Mouse (Mus musculus) kidney, adult 2 months (tissue): ENCODE results near the gene Rcc1. TPM values are rescaled to one million over a fixed set of nuclear protein-coding genes. Genes with fewer than 3 reads are reported as not detected.

Experiments used
- DNase-seq: peaks from one replicate; pipeline ENCODE4 v3.0.0; 2021
- H3K27ac ChIP-seq: fragments of 200-500 bp; 2 replicates; pipeline ENCODE4 v1.5.1; 2012; ENCODE audit warnings: low read depth, low read length, control low read depth, inconsistent platforms; ENCODE audit not compliant: insufficient read depth
- H3K27me3 ChIP-seq: fragments of 200-500 bp; replicated peaks from 2 replicates; pipeline ENCODE4 v1.6.1; 2012; ENCODE audit warnings: mild to moderate bottlenecking, moderate library complexity, low read length, inconsistent platforms; ENCODE audit not compliant: control insufficient read depth, insufficient read depth
- H3K36me3 ChIP-seq: fragments of 200-500 bp; 2 replicates; pipeline ENCODE4 v1.6.1; 2012; ENCODE audit warnings: mild to moderate bottlenecking, moderate library complexity, low read length, inconsistent platforms; ENCODE audit not compliant: control insufficient read depth, insufficient read depth
- H3K4me1 ChIP-seq: fragments of 200-500 bp; 2 replicates; pipeline ENCODE4 v1.6.1; 2011; ENCODE audit warnings: low read length; ENCODE audit not compliant: control insufficient read depth, insufficient read depth
- H3K4me3 ChIP-seq: fragments of 200-500 bp; 2 replicates; pipeline ENCODE4 v1.5.1; 2011; ENCODE audit warnings: mild to moderate bottlenecking, low read depth, low read length, control low read depth; ENCODE audit not compliant: insufficient read depth
- CTCF ChIP-seq: fragments of 200-500 bp; conservative IDR thresholded peaks from 2 replicates; pipeline ENCODE4 v1.5.1; 2011; ENCODE audit warnings: low read depth, mild to moderate bottlenecking, control low read depth, low read length, moderate library complexity, mixed read lengths; ENCODE audit not compliant: insufficient read depth, insufficient read length
- POLR2A ChIP-seq: fragments of 200-500 bp; IDR thresholded peaks from one replicate; pipeline ENCODE4 v1.6.1; 2011; ENCODE audit warnings: low read depth, low read length, control low read depth
- WGBS: fragments of 180-500 bp; shearing (Covaris S2); methylation state at CpG from one replicate; pipeline ENCODE4 v1.1.7; 2018; 5-methylcytosine and 5-hydroxymethylcytosine counted together
- polyA plus RNA-seq: library from polyadenylated mRNA; depleted of rRNA; stranded (reverse); fragments of >200 nt; gene quantifications from 2 replicates; pipeline ENCODE4 v1.2.3, GENCODE M21; 2012

Gene Rcc1
- polyA plus RNA-seq, 1 experiment = 10.1 TPM

DNA sequence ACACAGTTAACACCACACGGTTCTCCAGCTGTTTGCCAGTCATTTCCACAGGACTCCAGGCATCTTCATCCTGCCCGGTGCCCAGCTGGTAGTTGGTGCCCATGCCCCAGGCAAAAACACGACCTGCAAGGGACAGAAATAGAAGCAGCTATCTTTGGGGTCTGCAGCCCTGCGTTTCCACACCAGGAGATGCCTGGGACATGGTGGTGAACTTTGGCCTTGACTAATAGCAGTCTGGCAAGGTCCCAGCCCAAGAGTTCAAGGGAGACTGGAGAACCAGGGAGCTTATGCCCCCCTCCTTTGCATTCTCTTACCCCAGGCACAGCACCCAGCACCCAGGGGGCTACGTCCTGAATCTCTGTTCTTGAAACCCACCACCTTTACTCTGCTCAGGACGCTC lies 20.5 kb downstream of the Rcc1 start:
- 52% methylated on average over 6 of the region's 6 CpGs for WGBS
- H3K36me3 ChIP-seq = no peaks in the 10 kb centered on the region
- H3K27ac ChIP-seq = no peak overlapping the region
- H3K4me1 ChIP-seq = peaks cover 12% of the 10 kb centered on the region; the same call in 1 of the 2 replicates
- TF ChIP-seq CTCF = no peak
- no peak for TF ChIP-seq POLR2A
- H3K4me3 ChIP-seq = no peak overlapping the region
- peak; percentile 63 for DNase-seq
- no peaks in the 10 kb centered on the region for H3K27me3 ChIP-seq

- H3K36me3 ChIP-seq = no peaks in the 10 kb centered on the region
- H3K4me3 ChIP-seq = no peak overlapping the region
- no peak for DNase-seq
- 79% methylated on average over 3 of the region's 3 CpGs for WGBS
- TF ChIP-seq CTCF = no peak
- TF ChIP-seq POLR2A = no peak
- peaks cover 12% of the 10 kb centered on the region; the same call in 1 of the 2 replicates for H3K4me1 ChIP-seq
- no peak overlapping the region for H3K27ac ChIP-seq
- no peaks in the 10 kb centered on the region for H3K27me3 ChIP-seq
Measured at GRCm38 (mm10) chr4:132331960-132332359, 21.4 kb downstream of the Rcc1 start.

DNA sequence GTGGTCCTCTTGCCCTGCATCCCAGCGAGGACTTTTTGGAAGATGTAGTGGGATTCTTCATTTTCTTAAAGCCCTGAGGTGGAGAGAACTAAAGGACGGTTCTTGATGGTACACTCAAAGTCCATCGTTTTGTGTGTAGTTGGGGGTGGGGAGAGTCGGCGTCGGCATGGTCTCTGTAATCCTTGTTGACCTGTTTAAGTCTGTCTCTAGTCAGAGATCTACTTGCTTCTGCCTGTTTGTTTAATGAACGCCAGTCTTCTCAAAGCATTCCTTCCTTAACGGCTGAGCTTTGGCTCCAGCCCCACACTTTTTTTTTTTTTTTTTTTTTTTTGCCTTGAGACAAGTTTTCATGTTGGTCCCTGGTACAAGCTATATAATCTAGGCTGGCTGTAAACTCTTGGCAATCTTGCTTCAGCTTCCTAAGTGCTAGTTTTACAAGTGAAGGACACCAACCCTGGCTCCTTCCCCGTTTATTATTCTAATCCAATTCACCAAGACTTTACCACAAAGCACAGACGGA lies 23.5 kb downstream of the Rcc1 start:
- no peak for DNase-seq
- Histone ChIP-seq H3K27ac (peak overlapping the region; percentile 79), H3K4me3 (peak overlapping the region; percentile 92), H3K4me1 (peaks cover 12% of the 10 kb centered on the region; the same call in 1 of the 2 replicates), H3K27me3 (no peaks in the 10 kb centered on the region), H3K36me3 (no peaks in the 10 kb centered on the region; the same call in 1 of the 2 replicates)
- no peak for TF ChIP-seq CTCF
- no peak for TF ChIP-seq POLR2A
- 9% methylated on average over 10 of the region's 10 CpGs for WGBS

DNA sequence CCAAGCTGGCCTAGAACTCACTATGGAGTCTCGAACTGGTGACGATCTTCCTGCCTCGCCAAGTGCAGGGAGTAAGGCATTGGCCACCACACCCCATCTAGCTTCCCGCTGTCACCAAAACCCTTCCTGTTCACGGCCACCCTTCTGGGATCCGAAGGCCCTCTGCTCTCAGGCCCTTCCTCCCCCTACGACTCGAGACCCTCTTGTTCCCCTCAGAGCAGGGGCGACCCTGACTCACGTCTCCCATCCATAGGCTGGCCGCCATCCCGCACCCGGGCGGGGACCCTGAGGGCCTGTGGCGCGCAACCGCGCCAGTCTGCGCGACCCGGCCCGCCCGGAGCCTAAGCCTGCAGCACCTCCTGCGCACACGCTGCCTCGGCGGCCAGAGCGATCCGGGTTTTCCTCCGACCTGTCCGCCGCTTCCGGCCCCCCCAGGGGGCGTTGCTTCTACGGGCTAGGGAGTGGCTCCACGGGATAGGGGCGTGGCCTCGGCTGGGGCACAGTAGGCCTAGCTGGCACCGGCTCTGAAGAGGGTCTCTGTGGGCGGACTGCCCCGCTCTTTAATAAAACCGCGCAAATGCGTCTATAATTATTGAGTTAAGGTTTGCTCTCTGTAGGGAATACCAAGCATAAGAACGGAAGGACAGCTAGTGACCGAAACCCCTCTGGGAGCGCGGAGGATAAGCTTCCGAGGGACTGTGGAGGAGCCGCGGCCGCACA lies 24.1 kb downstream of the Rcc1 start, which contains the start of gene Trnau1ap:
TSS of gene Trnau1ap (minus strand) at position 424 of the 720 bp plus-strand sequence.
- Histone ChIP-seq H3K4me1 (peaks cover 12% of the 10 kb centered on the region; the same call in 1 of the 2 replicates), H3K27ac (peak within 1 kb of the TSS; percentile 91), H3K36me3 (no peaks in the 10 kb centered on the region; the same call in 1 of the 2 replicates), H3K4me3 (peak within 1 kb of the TSS; percentile 92), H3K27me3 (no peaks in the 10 kb centered on the region)
- WGBS = under 1% methylated on average over 52 of the region's 52 CpGs
- DNase-seq = peak; percentile 94
- TF ChIP-seq POLR2A = peak; percentile 81
- TF ChIP-seq CTCF = no peak

DNA sequence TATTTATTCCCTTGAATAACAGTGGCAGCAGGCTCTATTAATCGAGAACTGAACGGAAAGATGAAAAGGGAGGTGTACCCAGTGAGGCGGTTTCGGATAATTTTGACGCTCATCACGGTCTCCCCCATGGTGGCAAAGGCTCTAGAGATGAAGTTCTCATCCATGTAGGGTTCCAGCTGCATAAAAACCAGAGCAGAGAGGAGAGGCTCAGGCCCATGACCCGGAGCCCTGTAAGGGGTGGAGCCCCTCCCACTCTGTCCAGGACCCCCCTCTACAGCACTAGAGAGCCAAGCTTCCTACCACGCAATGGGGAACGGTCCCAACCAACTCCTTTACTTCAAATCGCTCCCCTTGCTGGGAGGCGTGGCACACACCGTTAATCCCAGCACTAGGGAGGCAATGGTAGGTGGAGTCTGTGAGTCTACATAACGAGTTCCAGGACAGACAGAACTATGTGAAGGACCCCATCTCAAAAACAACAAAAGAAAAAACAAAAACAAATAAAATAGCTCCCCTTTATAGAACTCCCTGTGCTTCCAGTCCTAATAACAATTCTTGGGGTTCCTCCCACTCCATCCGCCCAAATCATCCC lies 24.9 kb downstream of the Rcc1 start:
- H3K4me1 ChIP-seq = peaks cover 12% of the 10 kb centered on the region; the same call in 1 of the 2 replicates
- 56% methylated on average over 14 of the region's 14 CpGs for WGBS
- H3K27me3 ChIP-seq = no peaks in the 10 kb centered on the region
- DNase-seq = no peak
- peak overlapping the region; percentile 92 for H3K4me3 ChIP-seq
- peak overlapping the region; percentile 91 for H3K27ac ChIP-seq
- TF ChIP-seq POLR2A = no peak
- TF ChIP-seq CTCF = no peak
- no peaks in the 10 kb centered on the region; the same call in 1 of the 2 replicates for H3K36me3 ChIP-seq

GRCm38 (mm10) chr4:132326481-132326880 lies 26.9 kb downstream of the Rcc1 start:
- peak; percentile 45 for DNase-seq
- 52% methylated on average over 5 of the region's 5 CpGs for WGBS
- Histone ChIP-seq H3K27me3 (no peaks in the 10 kb centered on the region), H3K36me3 (no peaks in the 10 kb centered on the region; the same call in 1 of the 2 replicates), H3K27ac (no peak overlapping the region), H3K4me3 (no peak overlapping the region), H3K4me1 (peaks cover 7% of the 10 kb centered on the region; the same call in 1 of the 2 replicates)
- TF ChIP-seq POLR2A (no peak), CTCF (no peak)

GRCm38 (mm10) chr4:132315711-132316110 lies 37.7 kb downstream of the Rcc1 start:
- no peak overlapping the region for H3K27ac ChIP-seq
- no peak overlapping the region for H3K4me3 ChIP-seq
- H3K27me3 ChIP-seq = no peaks in the 10 kb centered on the region
- peak; percentile 56 for DNase-seq
- 48% methylated on average over 8 of the region's 8 CpGs for WGBS
- H3K36me3 ChIP-seq = peaks cover 5% of the 10 kb centered on the region
- H3K4me1 ChIP-seq = peaks cover 11% of the 10 kb centered on the region
- no peak for TF ChIP-seq POLR2A
- no peak for TF ChIP-seq CTCF
